Mouse (Mus musculus): ENCODE data around the gene Selenof.

Gene Selenof

GRCm38 (mm10) chr3:144563916-144564315 is 6.2 kb upstream of the Selenof start:
- ATAC-seq (ENCODE audit: low TSS enrichment): no peak

GRCm38 (mm10) chr3:144565212-144565611 is 4.9 kb upstream of the Selenof start:
- ATAC-seq (ENCODE audit: low TSS enrichment): no peak

- ATAC-seq (ENCODE audit: low TSS enrichment): 0 out of 2 replicates have a peak, but pooled peaks have one; percentile 26
Measured at GRCm38 (mm10) chr3:144568861-144569361, 1.2 kb upstream of the Selenof start.

- peak; percentile 26; the same call in 1 of the 2 replicates for ATAC-seq (ENCODE audit: low TSS enrichment)
Measured at GRCm38 (mm10) chr3:144569401-144569971, 618 bp upstream of the Selenof start.

- no peak for ATAC-seq (ENCODE audit: low TSS enrichment)
Measured at GRCm38 (mm10) chr3:144570816-144571487, 848 bp downstream of the Selenof start.

GRCm38 (mm10) chr3:144574256-144574655 is 4.2 kb downstream of the Selenof start:
- no peak for ATAC-seq (ENCODE audit: low TSS enrichment)

- ATAC-seq (ENCODE audit: low TSS enrichment): peak; percentile 47; the same call in 1 of the 2 replicates
Measured at GRCm38 (mm10) chr3:144577366-144578340, 7.5 kb downstream of the Selenof start.

GRCm38 (mm10) chr3:144578921-144579320 is 8.8 kb downstream of the Selenof start:
- peak; percentile 78 for ATAC-seq (ENCODE audit: low TSS enrichment)

- ATAC-seq (ENCODE audit: low TSS enrichment): no peak
Measured at GRCm38 (mm10) chr3:144579796-144580195, 9.7 kb downstream of the Selenof start.

- ATAC-seq (ENCODE audit: low TSS enrichment): no peak
Measured at GRCm38 (mm10) chr3:144580281-144580680, 10.2 kb downstream of the Selenof start.

- ATAC-seq (ENCODE audit: low TSS enrichment): no peak
Measured at GRCm38 (mm10) chr3:144581842-144582241, 11.7 kb downstream of the Selenof start.

- ATAC-seq (ENCODE audit: low TSS enrichment): no peak
Measured at GRCm38 (mm10) chr3:144582306-144582705, 12.2 kb downstream of the Selenof start.

GRCm38 (mm10) chr3:144583789-144584188 is 13.7 kb downstream of the Selenof start:
- no peak for ATAC-seq (ENCODE audit: low TSS enrichment)

- peak; percentile 64 for ATAC-seq (ENCODE audit: low TSS enrichment)
Measured at GRCm38 (mm10) chr3:144584789-144585553, 14.9 kb downstream of the Selenof start.

GRCm38 (mm10) chr3:144586731-144587130 is 16.6 kb downstream of the Selenof start:
- peak; percentile 42; the same call in 1 of the 2 replicates for ATAC-seq (ENCODE audit: low TSS enrichment)

- peak; percentile 48 for ATAC-seq (ENCODE audit: low TSS enrichment)
Measured at GRCm38 (mm10) chr3:144589189-144589890, 19.2 kb downstream of the Selenof start.

- no peak for ATAC-seq (ENCODE audit: low TSS enrichment)
Measured at GRCm38 (mm10) chr3:144592992-144593785, 23.1 kb downstream of the Selenof start.

GRCm38 (mm10) chr3:144597121-144597520 is 27.0 kb downstream of the Selenof start:
- ATAC-seq (ENCODE audit: low TSS enrichment): no peak

- ATAC-seq (ENCODE audit: low TSS enrichment): no peak; the same call in 1 of the 2 replicates
Measured at GRCm38 (mm10) chr3:144597790-144598467, 27.8 kb downstream of the Selenof start.

All from frontal cortex, adult (tissue).